In the genomic region with DNA sequence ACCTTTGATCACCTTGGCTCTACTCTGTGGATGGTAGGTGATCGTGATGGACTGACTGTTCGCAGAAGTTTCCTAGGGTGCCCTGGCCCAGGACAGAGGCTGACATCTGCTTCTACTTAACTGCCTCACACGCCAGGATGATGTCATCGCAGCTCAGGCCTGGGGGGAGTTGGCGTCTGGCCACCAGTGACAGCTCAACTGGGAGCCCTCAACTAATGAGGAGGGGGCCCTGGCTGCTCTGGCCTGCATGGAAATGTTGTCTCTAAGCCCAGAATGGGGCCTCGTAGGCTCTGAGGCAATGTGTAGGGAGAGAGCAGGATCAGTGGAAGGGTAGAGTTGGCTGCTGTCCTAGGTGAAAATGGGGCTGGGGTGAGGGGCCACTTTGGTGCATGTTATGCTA, we compare ENCODE assay signal across 8 mouse cellular contexts.
DNase-seq lines count a peak whose midpoint lies in the region; ATAC-seq lines count a peak whose summit lies in the region.
"Had no signal": no experiment of that assay in that cellular context is flagged by ENCODE, and none has a peak within 500 bp of the region (broad histone marks: within the 10 kb centered on the region; RNA-seq: fewer than 3 reads in every experiment).

No protein-coding gene starts in this region.

- H3K4me1 ChIP-seq in embryonic facial prominence, embryonic 12.5 days: peaks cover 18% of the 10 kb centered on the region
- H3K4me1 ChIP-seq in stomach, embryonic 14.5 days (ENCODE audit: control insufficient read depth, insufficient read depth, low read length): peaks cover 15% of the 10 kb centered on the region

- WGBS in embryonic facial prominence, embryonic 12.5 days: 21% methylated on average over 6 of the region's 6 CpGs
- 26% methylated on average over 6 of the region's 6 CpGs for WGBS in stomach, embryonic 14.5 days

- no peak overlapping the region for H3K9ac ChIP-seq in embryonic facial prominence, embryonic 12.5 days
- H3K9ac ChIP-seq in stomach, embryonic 14.5 days (replicated peaks; ENCODE audit: low read depth, low read length): no peak overlapping the region
- H3K9ac ChIP-seq: liver, embryonic 14.5 days had no signal

- ATAC-seq in embryonic facial prominence, embryonic 12.5 days (ENCODE audit: insufficient number of reproducible peaks, insufficient read depth, low FRiP score, low TSS enrichment): 0 out of 2 replicates have a peak, but pooled peaks have one; percentile 59
- ATAC-seq in stomach, embryonic 14.5 days (ENCODE audit: insufficient number of reproducible peaks, insufficient read depth, low FRiP score, low read depth): peak; percentile 87; the same call in 1 of the 2 replicates
- no peak for ATAC-seq in CD4-positive, CD25-positive, alpha-beta regulatory T cell, adult 4 months

- H3K4me2 ChIP-seq in embryonic facial prominence, embryonic 12.5 days (replicated peaks): no peak overlapping the region
- no peak overlapping the region for H3K4me2 ChIP-seq in stomach, embryonic 14.5 days (replicated peaks; ENCODE audit: low read depth, low read length)

- no peak overlapping the region for H3K4me3 ChIP-seq in embryonic facial prominence, embryonic 12.5 days
- no peak overlapping the region for H3K4me3 ChIP-seq in stomach, embryonic 14.5 days (ENCODE audit: low read depth, low read length)

- H3K36me3 ChIP-seq in embryonic facial prominence, embryonic 12.5 days: no peaks in the 10 kb centered on the region
- H3K36me3 ChIP-seq in stomach, embryonic 14.5 days (ENCODE audit: control insufficient read depth, insufficient read depth, low read length): no peaks in the 10 kb centered on the region

- H3K27ac ChIP-seq in embryonic facial prominence, embryonic 12.5 days: peak overlapping the region; percentile 47; the same call in 1 of the 2 replicates
- peak overlapping the region; percentile 79 for H3K27ac ChIP-seq in stomach, embryonic 14.5 days (ENCODE audit: low read length)
- H3K27ac ChIP-seq: liver, embryonic 14.5 days had no signal

- peak; percentile 50 for DNase-seq in ovary, postnatal 14 days (ENCODE audit: low spot score)
- no peak for DNase-seq in ovary, adult 18-20 months (ENCODE audit: low spot score)
- peak; percentile 70 to 73 for DNase-seq in heart, postnatal 14 days
- DNase-seq in urinary bladder, adult 18-20 months (ENCODE audit: low spot score in 2 of 2): no peak

- no peaks in the 10 kb centered on the region for H3K27me3 ChIP-seq in embryonic facial prominence, embryonic 12.5 days
- H3K27me3 ChIP-seq in stomach, embryonic 14.5 days (ENCODE audit: control insufficient read depth, insufficient read depth, low read length): no peaks in the 10 kb centered on the region

- no peaks in the 10 kb centered on the region for H3K9me3 ChIP-seq in embryonic facial prominence, embryonic 12.5 days
- no peaks in the 10 kb centered on the region for H3K9me3 ChIP-seq in stomach, embryonic 14.5 days (ENCODE audit: control insufficient read depth, low read depth, low read length)

- intact Hi-C loops in heart, postnatal 14 days (cut with DNase I): no loop called here

Comparison
In these comparisons a context has a peak if more than half of its experiments do, and no peak if none do; other contexts are left out.
1. DNase-seq: peak in ovary, postnatal 14 days (single experiment) and heart, postnatal 14 days (2 of 2); none in ovary, adult 18-20 months (single experiment) and urinary bladder, adult 18-20 months (0 of 2).